Mouse (Mus musculus) embryonic facial prominence, embryonic 11.5 days (tissue): ENCODE measurements around the gene Olfr611. TPM values are rescaled to one million over a fixed set of nuclear protein-coding genes. Genes with fewer than 3 reads are reported as not detected.
"Not testable (repeated sequence)": the region's sequence is repeated elsewhere in the genome, so short reads cannot be mapped to it uniquely, and the experiment has no call there.

Experiments used
- ATAC-seq: fragments of 200-750 bp; cut with Nextera tagmentation; replicated peaks from 2 replicates; pipeline ENCODE4 v1.8.0; 2017; ENCODE audit warnings: low read depth; ENCODE audit not compliant: insufficient number of reproducible peaks, low FRiP score, low TSS enrichment
- DNase-seq: peaks from one replicate; pipeline ENCODE4 v3.0.0-alpha.2; 2015; ENCODE audit warnings: low spot score
- H3K27ac ChIP-seq: fragments of 300-500 bp; sonication (generic); replicated peaks from 2 replicates; pipeline ENCODE4 v1.5.1; 2014; ENCODE audit warnings: mild to moderate bottlenecking, low read depth, low read length, control low read depth
- H3K27me3 ChIP-seq: fragments of 300-500 bp; sonication (generic); 2 replicates; pipeline ENCODE4 v1.6.1; 2014; ENCODE audit warnings: mild to moderate bottlenecking, low read length, moderate library complexity, mixed read lengths; ENCODE audit not compliant: control insufficient read depth, insufficient read depth
- H3K36me3 ChIP-seq: fragments of 300-500 bp; sonication (generic); replicated peaks from 2 replicates; pipeline ENCODE4 v1.6.1; 2014; ENCODE audit warnings: low read depth, mild to moderate bottlenecking, low read length, moderate library complexity, mixed read lengths; ENCODE audit not compliant: control insufficient read depth, insufficient read depth
- H3K4me1 ChIP-seq: fragments of 300-500 bp; sonication (generic); 2 replicates; pipeline ENCODE4 v1.6.1; 2014; ENCODE audit warnings: low read length, mixed read lengths; ENCODE audit not compliant: control insufficient read depth, insufficient read depth
- H3K4me2 ChIP-seq: fragments of 300-500 bp; sonication (generic); 2 replicates; pipeline ENCODE4 v1.6.1; 2014; ENCODE audit warnings: low read depth, mild to moderate bottlenecking, control low read depth, low read length, moderate library complexity
- H3K4me3 ChIP-seq: fragments of 300-500 bp; sonication (generic); 2 replicates; pipeline ENCODE4 v1.5.1; 2014; ENCODE audit warnings: low read depth, low read length, control low read depth
- H3K9ac ChIP-seq: fragments of 300-500 bp; sonication (generic); replicated peaks from 2 replicates; pipeline ENCODE4 v1.6.1; 2014; ENCODE audit warnings: mild to moderate bottlenecking, control low read depth, low read length
- H3K9me3 ChIP-seq: fragments of 300-500 bp; sonication (generic); replicated peaks from 2 replicates; pipeline ENCODE4 v1.6.1; 2016; ENCODE audit warnings: mild to moderate bottlenecking, low read length, inconsistent platforms, mixed read lengths; ENCODE audit not compliant: control insufficient read depth
- WGBS: fragments of 180-500 bp; shearing (Covaris S2); extraction: QIAGEN DNeasy Blood & Tissue Kit; methylation state at CpG from one replicate; pipeline ENCODE4 v1.1.7; 2014; 5-methylcytosine and 5-hydroxymethylcytosine counted together
- polyA plus RNA-seq: library from polyadenylated mRNA; unstranded; fragments of >200 nt; fragmentation: Nextera tagmentation; extraction: Ambion mirVana; gene quantifications from 2 replicates; pipeline ENCODE4 v1.2.1, GENCODE M21; 2014

Gene Olfr611
- polyA plus RNA-seq: not detected in 2 replicates

- H3K27me3 ChIP-seq, ATAC-seq, H3K9me3 ChIP-seq, H3K9ac ChIP-seq, H3K4me1 ChIP-seq, H3K27ac ChIP-seq, DNase-seq, H3K4me3 ChIP-seq, H3K36me3 ChIP-seq, H3K4me2 ChIP-seq: not testable (repeated sequence)
- 61% methylated on average over 1 of the region's 1 CpGs for WGBS
These were observed at the start of gene Olfr611 for GRCm38 (mm10) chr7:103520746-103521145. TSS of gene Olfr611 (minus strand) at chr7:103520846.

- Histone ChIP-seq H3K27ac (no peak within 1 kb of the TSS), H3K4me3 (no peak within 1 kb of the TSS), H3K9ac (no peak within 1 kb of the TSS), H3K4me2 (no peak within 1 kb of the TSS), H3K4me1 (no peaks in the 10 kb centered on the region), H3K27me3 (no peaks in the 10 kb centered on the region), H3K9me3 (no peaks in the 10 kb centered on the region), H3K36me3 (no peaks in the 10 kb centered on the region)
- ATAC-seq (no peak), DNase-seq (no peak)
- whole genome bisulfite sequencing: 86% methylated on average over 3 of the region's 3 CpGs
These were observed 48.4 kb upstream of the Olfr611 start, which contains the start of gene Olfr616 for GRCm38 (mm10) chr7:103569043-103569442. TSS of gene Olfr616 (minus strand) at chr7:103569143.

GRCm38 (mm10) chr7:103555779-103556178 lies 35.1 kb upstream of the Olfr611 start, which contains the start of gene Olfr615:
TSS of gene Olfr615 (plus strand) at chr7:103556079.
- no peak within 1 kb of the TSS for H3K4me3 ChIP-seq
- no peaks in the 10 kb centered on the region for H3K9me3 ChIP-seq
- no peaks in the 10 kb centered on the region for H3K27me3 ChIP-seq
- no peaks in the 10 kb centered on the region for H3K36me3 ChIP-seq
- no peak within 1 kb of the TSS for H3K27ac ChIP-seq
- H3K4me2 ChIP-seq: no peak within 1 kb of the TSS
- H3K9ac ChIP-seq: no peak within 1 kb of the TSS
- 84% methylated on average over 2 of the region's 2 CpGs for WGBS
- DNase-seq (no peak), ATAC-seq (no peak)
- no peaks in the 10 kb centered on the region for H3K4me1 ChIP-seq

- no peak within 1 kb of the TSS for H3K4me2 ChIP-seq
- no peak within 1 kb of the TSS for H3K9ac ChIP-seq
- H3K36me3 ChIP-seq: no peaks in the 10 kb centered on the region
- H3K27me3 ChIP-seq: no peaks in the 10 kb centered on the region
- no peaks in the 10 kb centered on the region for H3K9me3 ChIP-seq
- no peak for ATAC-seq
- no peak within 1 kb of the TSS for H3K4me3 ChIP-seq
- 77% methylated on average over 2 of the region's 2 CpGs for whole genome bisulfite sequencing
- no peak for DNase-seq
- H3K27ac ChIP-seq: no peak within 1 kb of the TSS
- no peaks in the 10 kb centered on the region for H3K4me1 ChIP-seq
These were observed 27.1 kb upstream of the Olfr611 start, which contains the start of gene Olfr613 for GRCm38 (mm10) chr7:103547774-103548173. TSS of gene Olfr613 (plus strand) at chr7:103548074.

- not testable (repeated sequence) for H3K9me3 ChIP-seq, H3K27ac ChIP-seq, ATAC-seq, H3K4me1 ChIP-seq, DNase-seq, H3K4me3 ChIP-seq, H3K36me3 ChIP-seq, H3K4me2 ChIP-seq, H3K27me3 ChIP-seq, H3K9ac ChIP-seq
- WGBS: 78% methylated on average over 2 of the region's 2 CpGs
These were observed 22.0 kb upstream of the Olfr611 start, which contains the start of gene Olfr612 for GRCm38 (mm10) chr7:103542617-103543016. TSS of gene Olfr612 (minus strand) at chr7:103542717.

GRCm38 (mm10) chr7:103512022-103512421 lies 8.6 kb downstream of the Olfr611 start, which contains the start of gene Olfr610:
TSS of gene Olfr610 (minus strand) at chr7:103512122.
- Histone ChIP-seq H3K36me3 (no peaks in the 10 kb centered on the region), H3K4me3 (no peak within 1 kb of the TSS), H3K9me3 (no peaks in the 10 kb centered on the region), H3K4me2 (no peak within 1 kb of the TSS), H3K27me3 (no peaks in the 10 kb centered on the region), H3K27ac (no peak within 1 kb of the TSS), H3K4me1 (no peaks in the 10 kb centered on the region), H3K9ac (no peak within 1 kb of the TSS)
- ATAC-seq (no peak), DNase-seq (no peak)
- 73% methylated on average over 2 of the region's 2 CpGs for WGBS

- no peaks in the 10 kb centered on the region for H3K9me3 ChIP-seq
- WGBS: 73% methylated on average over 1 of the region's 1 CpGs
These were observed 22.7 kb downstream of the Olfr611 start, which contains the start of gene Olfr609 for GRCm38 (mm10) chr7:103497962-103498361. TSS of gene Olfr609 (minus strand) at chr7:103498062.

GRCm38 (mm10) chr7:103477106-103477505 lies 43.5 kb downstream of the Olfr611 start:
- H3K4me1 ChIP-seq, ATAC-seq, H3K9me3 ChIP-seq, H3K9ac ChIP-seq, DNase-seq, H3K4me2 ChIP-seq, H3K4me3 ChIP-seq, H3K27me3 ChIP-seq, H3K36me3 ChIP-seq, H3K27ac ChIP-seq: not testable (repeated sequence)
- WGBS: 87% methylated on average over 9 of the region's 9 CpGs

More at GRCm38 (mm10) chr7:103497962-103498361, 22.7 kb downstream of the Olfr611 start, which contains the start of gene Olfr609:
- no peaks in the 10 kb centered on the region for H3K27me3 ChIP-seq
- no peak within 1 kb of the TSS for H3K9ac ChIP-seq
- H3K4me1 ChIP-seq: no peaks in the 10 kb centered on the region
- ATAC-seq (no peak), DNase-seq (no peak)
- no peak within 1 kb of the TSS for H3K4me3 ChIP-seq
- H3K36me3 ChIP-seq: no peaks in the 10 kb centered on the region
- no peak within 1 kb of the TSS for H3K4me2 ChIP-seq
- no peak within 1 kb of the TSS for H3K27ac ChIP-seq
